Mouse (Mus musculus): ENCODE results near the gene Surf6.

The Surf6 gene

DNA sequence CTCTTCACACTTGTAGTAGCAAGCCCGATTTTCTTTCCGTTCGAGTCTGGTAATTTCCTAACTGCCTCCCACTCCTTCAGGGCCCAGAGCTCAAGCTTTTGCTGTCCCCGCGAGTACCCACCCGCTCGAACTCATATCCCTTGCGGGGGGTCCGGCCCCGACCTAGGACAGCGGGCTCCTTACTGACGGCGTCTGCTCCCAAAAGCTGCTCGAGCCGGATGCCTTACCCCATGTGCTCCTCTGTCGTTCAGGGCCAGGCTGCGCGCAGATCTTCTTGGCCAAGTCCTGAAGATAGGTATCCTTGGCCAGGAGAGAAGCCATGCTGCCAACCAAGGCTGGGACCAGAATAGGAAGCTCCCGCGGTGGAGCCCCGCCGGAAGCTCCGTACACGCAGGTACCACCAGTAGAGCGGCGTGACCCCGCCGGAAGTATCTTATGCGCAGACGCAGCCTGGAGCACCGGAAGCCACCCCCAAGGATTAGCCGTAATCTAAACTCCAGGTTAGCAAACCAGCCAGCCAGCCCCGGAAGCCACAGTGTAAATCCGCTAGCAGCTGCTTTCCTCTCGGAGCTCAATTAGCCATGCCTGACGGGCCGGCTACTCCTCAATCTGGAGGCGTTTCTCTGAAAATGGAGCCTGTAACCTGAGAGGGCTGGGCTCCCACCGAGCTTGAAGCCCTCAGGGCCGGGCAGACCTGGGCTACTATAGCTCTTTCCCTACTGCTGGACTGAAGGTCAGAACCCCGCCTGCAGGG, at the start of gene Surf6:
Gene Surf6, minus strand, starts transcription at position 413 of the 754 bp plus-strand sequence.
- DNase-seq (ENCODE audit: low read depth): peak; percentile 89

DNA sequence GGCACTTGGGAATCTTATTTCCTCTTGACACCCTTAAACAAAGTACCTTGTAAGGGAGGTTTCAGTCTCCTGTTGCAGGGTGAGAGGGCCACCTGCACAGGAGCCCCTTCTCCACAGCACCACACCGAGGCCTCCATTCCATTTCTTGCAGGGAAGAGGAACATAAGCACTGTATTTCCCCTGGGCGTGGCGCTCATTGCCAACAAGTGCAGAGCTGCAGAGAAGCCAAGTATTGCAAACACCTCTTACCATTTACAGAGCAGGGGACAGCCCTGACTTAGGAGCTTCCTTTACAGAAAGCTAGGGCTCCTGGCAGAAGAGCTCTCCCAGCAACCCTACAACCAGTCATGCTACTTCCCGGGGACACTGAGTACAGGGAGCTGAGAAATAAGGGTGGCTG, 49.5 kb upstream of the Surf6 start:
- no peak for DNase-seq (ENCODE audit: low read depth)

DNA sequence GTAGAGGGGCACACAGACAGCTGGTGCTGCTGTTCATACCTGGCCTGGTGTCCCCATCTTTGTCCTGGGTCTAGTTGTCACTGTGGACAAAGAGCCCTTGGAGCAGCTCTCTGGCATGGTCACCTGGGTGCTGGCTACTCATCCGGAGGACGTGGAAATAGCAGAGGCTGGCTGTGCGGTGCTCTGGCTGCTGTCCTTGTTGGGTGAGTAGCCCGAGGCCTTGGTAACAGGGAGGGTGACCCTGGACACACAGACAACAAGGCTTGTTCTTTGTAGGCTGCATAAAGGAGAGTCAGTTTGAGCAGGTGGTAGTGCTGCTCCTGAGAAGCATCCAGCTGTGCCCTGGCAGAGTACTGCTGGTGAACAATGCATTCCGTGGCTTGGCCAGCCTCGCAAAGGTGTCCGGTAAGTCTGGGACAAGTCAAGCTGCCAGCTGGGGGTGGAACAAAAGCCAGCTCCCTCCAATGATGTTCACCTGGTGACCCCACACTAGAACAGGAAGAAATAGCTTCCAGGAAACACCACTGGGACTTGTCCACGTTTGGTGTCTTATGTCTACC, 48.7 kb upstream of the Surf6 start:
- no peak for DNase-seq (ENCODE audit: low read depth)

GRCm38 (mm10) chr2:26950411-26950810, 47.7 kb upstream of the Surf6 start:
- DNase-seq (ENCODE audit: low read depth): no peak

GRCm38 (mm10) chr2:26943253-26943652, 40.6 kb upstream of the Surf6 start:
- DNase-seq (ENCODE audit: low read depth): no peak

- DNase-seq (ENCODE audit: low read depth): no peak
Measured at GRCm38 (mm10) chr2:26941539-26941938, 38.9 kb upstream of the Surf6 start.

GRCm38 (mm10) chr2:26936425-26936824, 33.7 kb upstream of the Surf6 start:
- no peak for DNase-seq (ENCODE audit: low read depth)

DNA sequence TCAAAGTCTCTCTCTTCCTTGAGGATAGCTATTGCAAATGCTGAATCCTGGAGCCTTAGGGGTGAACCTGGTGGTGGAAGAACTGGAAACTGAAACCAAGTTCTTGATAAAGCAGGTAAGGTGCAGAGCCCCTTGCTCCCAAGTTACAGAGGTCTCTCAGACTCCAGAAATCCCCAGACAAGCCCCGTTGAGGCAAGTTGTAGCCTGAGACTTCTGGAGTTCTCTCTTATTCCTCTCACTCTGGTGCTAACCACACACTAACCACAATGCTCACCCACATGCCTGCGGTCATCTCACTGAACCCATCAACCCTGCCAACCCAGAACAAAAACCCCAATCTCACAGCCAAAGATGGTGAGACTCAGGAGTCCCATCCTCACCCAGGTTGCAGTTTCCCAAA, 32.6 kb upstream of the Surf6 start:
- no peak for DNase-seq (ENCODE audit: low read depth)

GRCm38 (mm10) chr2:26933304-26934055, 30.8 kb upstream of the Surf6 start, which contains the start of the genes Surf4 and Stkld1:
Gene Surf4, minus strand, starts transcription at chr2:26933928.
Gene Stkld1, plus strand, starts transcription at chr2:26934047.
- DNase-seq (ENCODE audit: low read depth): peak; percentile 50

DNA sequence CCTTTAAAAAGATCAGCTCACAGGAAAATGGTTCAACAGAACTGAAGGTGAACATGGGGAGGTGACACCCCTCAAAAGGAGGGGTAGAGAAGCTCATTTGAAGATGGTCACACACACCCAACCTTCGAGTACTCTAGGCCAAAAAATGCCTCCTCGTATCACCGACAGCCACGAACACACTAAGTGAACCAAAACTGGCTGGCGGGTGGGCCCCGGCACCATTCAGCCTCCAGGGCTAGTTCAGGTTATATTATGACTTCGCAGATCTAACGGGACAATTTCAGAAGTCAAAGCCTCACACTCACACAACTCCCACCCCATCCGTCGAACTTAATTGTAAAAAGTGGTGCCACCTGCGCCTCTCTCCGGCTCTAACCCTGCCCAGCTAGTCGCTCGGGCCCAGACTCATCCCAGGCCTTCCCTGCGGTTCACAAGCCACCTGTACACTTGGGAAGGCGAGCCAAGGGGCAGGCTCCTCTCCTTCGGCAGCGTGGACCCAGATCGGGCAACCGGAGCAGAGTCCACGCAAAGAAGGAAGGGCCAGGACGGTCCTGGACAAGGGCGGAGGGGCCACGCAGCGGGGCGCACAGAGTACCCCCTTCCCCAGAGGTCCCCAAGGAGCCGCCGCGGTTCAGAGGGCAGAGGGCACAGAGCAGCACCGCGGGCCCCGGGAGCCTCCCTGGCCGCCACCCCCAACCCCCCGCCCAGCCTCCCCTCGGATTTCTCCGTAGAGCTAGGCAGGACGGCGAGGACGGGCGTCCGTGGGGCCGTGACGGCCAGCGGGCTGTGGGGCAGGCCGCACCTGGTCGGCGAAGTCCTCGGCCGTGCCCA, 30.0 kb upstream of the Surf6 start:
- no peak for DNase-seq (ENCODE audit: low read depth)

- no peak for DNase-seq (ENCODE audit: low read depth)
Measured at GRCm38 (mm10) chr2:26930390-26930789, 27.7 kb upstream of the Surf6 start.

DNA sequence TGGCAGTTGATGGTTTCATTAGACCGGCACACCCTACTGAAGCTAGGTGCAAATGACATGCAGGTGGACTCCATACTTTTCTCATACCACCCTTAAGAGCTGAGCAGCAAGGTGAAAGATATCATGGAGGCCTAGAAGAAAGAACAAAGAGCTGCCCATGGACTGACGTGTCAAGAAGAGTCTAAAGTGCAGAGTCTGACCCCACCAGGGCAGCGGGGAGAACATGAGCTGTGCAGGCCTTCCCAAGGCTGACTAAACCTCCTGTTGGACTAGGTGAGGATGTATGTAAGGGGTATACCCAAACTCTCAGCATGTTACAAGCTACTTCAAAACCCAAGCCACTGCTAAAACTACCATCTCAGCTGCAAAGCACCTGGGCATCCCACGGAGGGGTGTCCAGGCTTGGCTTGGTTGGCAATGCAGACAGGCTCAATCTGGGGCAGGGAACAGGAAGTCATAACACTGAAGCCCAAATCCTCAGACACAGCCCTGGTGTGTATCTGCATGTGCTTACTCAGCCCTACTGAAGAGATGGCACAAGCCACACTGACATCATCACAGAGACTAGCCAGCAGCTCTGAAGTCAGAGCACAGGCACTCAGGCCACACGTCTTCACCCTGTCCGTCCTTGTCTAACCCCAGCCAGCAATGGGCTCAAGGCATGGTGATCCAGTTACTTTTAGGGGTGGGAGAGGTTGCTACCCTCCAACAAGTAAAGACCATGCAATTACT, 25.2 kb upstream of the Surf6 start:
- no peak for DNase-seq (ENCODE audit: low read depth)

DNA sequence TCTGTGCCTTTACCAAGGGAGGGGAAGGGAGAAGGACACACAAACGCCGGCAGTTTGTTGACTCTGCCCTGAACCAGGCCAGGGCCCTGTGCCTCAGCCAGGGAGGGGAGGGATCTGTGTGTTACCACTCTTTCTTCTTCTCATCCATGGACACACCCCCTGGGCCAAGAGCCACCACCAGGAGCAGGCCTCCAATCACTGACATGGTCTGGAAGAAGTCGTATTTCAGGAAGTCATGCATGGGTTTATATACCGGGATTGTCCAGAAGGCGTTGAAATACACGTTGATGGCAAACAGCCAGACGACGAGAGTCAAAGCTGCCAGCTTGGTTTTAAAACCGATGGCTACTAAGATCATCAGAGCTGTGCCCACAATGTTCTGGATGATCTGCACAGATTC, 19.1 kb upstream of the Surf6 start:
- DNase-seq (ENCODE audit: low read depth): no peak

DNA sequence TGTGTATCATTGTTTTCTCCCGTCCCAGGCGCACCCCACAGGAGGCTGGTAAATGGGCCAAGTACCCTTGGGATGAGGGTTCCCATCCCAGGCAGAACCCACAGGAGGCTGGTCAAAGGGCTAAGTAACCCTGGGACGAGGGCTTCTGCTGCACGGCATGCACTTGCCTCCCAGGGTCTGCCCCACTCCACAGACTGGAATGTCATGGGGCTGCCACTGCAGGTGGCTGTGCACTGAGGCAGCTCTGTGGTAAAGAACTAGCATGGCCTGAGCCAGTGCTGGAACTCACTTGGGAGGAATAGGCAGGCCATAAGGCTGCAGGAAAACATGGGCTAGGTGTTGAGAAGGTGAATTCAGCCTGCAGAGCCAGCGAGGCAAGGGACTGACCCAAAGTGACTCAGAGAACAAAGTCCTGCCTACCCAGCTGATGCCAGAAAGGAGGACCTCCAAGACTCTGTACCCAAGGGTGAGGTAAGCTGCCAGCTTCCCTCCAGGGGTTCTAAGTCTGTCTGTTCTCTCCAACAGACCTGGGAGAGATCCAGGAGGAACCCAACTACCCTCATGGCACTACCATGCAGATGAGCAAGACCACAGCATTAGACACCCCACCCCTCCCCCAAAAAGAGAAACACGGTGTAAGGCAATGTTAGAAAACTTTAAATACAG, 17.6 kb upstream of the Surf6 start:
- no peak for DNase-seq (ENCODE audit: low read depth)

- no peak for DNase-seq (ENCODE audit: low read depth)
Measured at GRCm38 (mm10) chr2:26919684-26920083, 17.0 kb upstream of the Surf6 start.

GRCm38 (mm10) chr2:26916738-26917137, 14.1 kb upstream of the Surf6 start:
- no peak for DNase-seq (ENCODE audit: low read depth)

DNA sequence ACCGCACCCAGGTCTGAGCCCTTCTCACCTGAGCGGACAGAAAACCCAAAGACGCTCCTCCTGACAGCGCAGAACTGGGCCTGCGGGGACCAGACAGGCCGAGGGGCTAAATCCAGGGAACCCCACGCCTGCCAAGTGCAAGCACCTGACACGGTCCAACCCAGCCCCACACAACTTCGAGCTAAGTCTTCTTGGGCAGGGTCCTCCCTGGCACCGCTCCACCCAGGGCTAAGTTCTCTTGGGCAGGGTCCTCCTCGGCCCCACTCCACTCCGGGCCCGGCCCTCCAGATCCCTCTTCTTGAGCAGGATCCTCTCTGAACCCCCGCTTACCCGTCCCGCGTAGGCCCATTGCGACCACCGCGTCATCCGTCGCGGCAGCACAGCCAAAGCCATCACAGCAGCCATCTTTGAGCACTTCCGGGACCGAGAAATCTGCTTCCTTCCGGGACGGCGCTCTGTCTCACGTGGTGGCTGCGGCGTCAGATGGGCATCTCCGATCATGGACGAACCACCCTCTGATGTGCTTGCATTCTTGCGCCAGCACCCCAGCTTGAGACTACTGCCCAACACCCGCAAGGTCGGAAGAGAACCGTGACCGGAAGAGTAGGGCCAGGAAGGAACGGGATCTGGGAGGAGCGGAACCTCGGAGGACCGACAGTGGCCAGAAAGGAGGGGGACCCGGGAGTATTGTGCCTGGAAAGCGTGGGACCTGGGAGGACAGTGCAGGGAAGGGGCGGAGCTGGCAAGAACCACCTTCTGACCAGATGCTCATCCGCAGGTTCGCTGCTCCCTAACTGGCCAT, 13.4 kb upstream of the Surf6 start, which contains the start of the genes Surf2 and Surf1:
Gene Surf2, plus strand, starts transcription at position 441 of the 802 bp plus-strand sequence.
Gene Surf1, minus strand, starts transcription at position 604 of the 802 bp plus-strand sequence.
- peak; percentile 40 for DNase-seq (ENCODE audit: low read depth)

DNA sequence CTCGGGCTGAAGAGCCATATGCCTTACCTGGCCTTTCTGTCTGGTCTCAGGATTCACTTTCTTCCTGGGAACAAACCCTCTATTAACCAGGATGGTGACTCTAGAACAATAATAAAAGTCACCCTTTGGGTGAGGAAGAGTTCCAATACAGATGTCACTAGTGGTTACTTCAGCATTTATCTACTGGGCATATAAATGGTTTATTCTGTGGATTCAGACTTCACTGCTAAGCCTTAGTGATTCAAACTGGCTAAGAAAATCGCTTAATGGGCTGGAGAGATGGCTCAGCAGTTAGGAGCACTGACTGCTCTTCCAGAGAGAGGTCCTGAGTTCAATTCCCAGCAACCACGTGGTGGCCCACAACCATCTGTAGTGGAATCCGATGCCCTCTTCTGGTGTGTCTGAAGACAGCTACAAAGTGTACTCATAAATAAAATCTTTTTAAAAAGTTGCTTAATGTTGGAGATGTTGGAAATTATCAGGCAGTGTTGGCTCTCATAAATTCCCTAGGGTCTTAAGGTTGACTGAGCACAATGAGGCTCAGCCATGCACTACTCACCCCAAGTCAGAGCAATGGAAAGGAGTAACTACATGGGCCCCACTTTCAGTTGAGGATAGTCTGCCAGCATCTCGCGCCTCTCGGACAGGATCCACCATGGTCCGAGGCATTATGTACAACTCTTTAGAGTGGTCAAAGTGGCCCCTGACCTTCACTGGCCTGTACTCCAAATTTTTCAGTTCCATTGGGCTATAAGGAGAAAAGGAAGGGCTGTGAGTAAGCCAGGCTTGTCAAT, 11.7 kb upstream of the Surf6 start:
- DNase-seq (ENCODE audit: low read depth): no peak

Measured in fibroblast of lung, adult 2 months (primary cell).